Mouse (Mus musculus) intestine, embryonic 15.5 days (tissue): ENCODE data around the gene Clic5. TPM values are rescaled to one million over a fixed set of nuclear protein-coding genes. Genes with fewer than 3 reads are reported as not detected.
A peak's percentile ranks its signal among the peaks of the same experiment; 100 is the strongest.

ENCODE experiments used
- ATAC-seq: fragments of 200-750 bp; cut with Nextera tagmentation; 2 replicates; pipeline ENCODE4 v1.8.0; 2017; ENCODE audit warnings: moderate TSS enrichment, moderate library complexity
- H3K27ac ChIP-seq: fragments of 300-500 bp; sonication (generic); 2 replicates; pipeline ENCODE4 v1.5.1; 2015; ENCODE audit warnings: mild to moderate bottlenecking, inconsistent platforms
- H3K27me3 ChIP-seq: fragments of 300-500 bp; sonication (generic); replicated peaks from 2 replicates; pipeline ENCODE4 v1.6.1; 2015; ENCODE audit warnings: inconsistent platforms
- H3K36me3 ChIP-seq: fragments of 300-500 bp; sonication (generic); 2 replicates; pipeline ENCODE4 v1.6.1; 2015; ENCODE audit warnings: inconsistent platforms
- H3K4me1 ChIP-seq: fragments of 300-500 bp; sonication (generic); replicated peaks from 2 replicates; pipeline ENCODE4 v1.6.1; 2015; ENCODE audit warnings: inconsistent platforms
- H3K4me2 ChIP-seq: fragments of 300-500 bp; sonication (generic); replicated peaks from 2 replicates; pipeline ENCODE4 v1.6.1; 2015; ENCODE audit warnings: mild to moderate bottlenecking, inconsistent platforms
- H3K4me3 ChIP-seq: fragments of 300-500 bp; sonication (generic); replicated peaks from 2 replicates; pipeline ENCODE4 v1.5.1; 2015; ENCODE audit warnings: inconsistent platforms
- H3K9ac ChIP-seq: fragments of 300-500 bp; sonication (generic); 2 replicates; pipeline ENCODE4 v1.6.1; 2015; ENCODE audit warnings: inconsistent platforms
- H3K9me3 ChIP-seq: fragments of 300-500 bp; sonication (generic); 2 replicates; pipeline ENCODE4 v1.6.1; 2016; ENCODE audit warnings: inconsistent platforms
- WGBS: fragments of 180-500 bp; shearing (Covaris S2); methylation state at CpG from one replicate; pipeline ENCODE4 v1.1.7; 2015; 5-methylcytosine and 5-hydroxymethylcytosine counted together
- polyA plus RNA-seq: library from polyadenylated mRNA; unstranded; fragments of >200 nt; fragmentation: Nextera tagmentation; extraction: Ambion mirVana; gene quantifications from 2 replicates; pipeline ENCODE4 v1.2.1, GENCODE M21; 2015

Clic5 gene
- polyA plus RNA-seq, 1 experiment from 2014 or later: 20.0 TPM

DNA sequence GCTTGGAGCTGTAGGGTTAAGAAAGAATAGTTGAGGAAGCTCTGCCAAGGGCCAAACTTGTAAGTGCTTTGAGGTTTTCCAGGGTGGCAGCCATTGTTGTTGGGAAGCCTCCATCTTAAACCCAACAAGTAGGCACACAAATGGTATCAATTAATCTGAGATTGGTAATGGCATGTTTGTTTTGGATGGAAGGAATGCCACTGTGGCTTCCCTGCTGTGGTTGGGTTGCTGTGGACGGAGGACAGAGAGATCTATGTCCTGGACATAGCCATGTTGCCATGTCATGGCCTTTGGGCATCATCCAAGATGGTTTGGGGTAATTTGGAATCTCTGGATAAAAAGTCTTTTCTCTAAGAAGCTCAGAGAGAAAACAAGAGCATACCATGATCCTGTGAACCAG, 108.8 kb downstream of the Clic5 start:
- H3K4me2 ChIP-seq: no peak overlapping the region
- ATAC-seq: no peak
- H3K9me3 ChIP-seq: no peaks in the 10 kb centered on the region
- no peaks in the 10 kb centered on the region for H3K36me3 ChIP-seq
- H3K27me3 ChIP-seq: no peaks in the 10 kb centered on the region
- H3K4me1 ChIP-seq: peaks cover 11% of the 10 kb centered on the region; the same call in 1 of the 2 replicates
- no peak overlapping the region for H3K27ac ChIP-seq
- 80% methylated on average over 1 of the region's 1 CpGs for WGBS
- no peak overlapping the region for H3K9ac ChIP-seq
- no peak overlapping the region for H3K4me3 ChIP-seq

DNA sequence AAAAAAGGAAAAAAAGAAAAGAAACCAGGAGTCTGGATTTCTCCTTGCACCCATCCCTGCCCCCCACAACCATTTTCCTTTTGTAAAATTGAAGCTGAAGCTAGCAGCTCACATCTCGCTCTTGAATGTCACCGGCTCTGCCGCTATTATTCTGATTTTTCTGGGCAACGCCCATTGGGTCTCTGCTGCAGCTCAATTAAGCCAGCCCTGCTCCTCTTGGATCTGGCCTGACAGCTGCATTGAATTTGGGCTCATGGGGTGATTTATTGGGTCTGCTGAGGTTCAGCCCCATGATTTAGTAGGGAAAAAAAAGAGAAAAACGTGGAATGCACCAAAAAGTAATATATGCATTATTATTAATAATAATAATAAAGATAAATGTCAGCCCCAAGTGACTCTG, 111.9 kb downstream of the Clic5 start:
- Histone ChIP-seq H3K27ac (no peak overlapping the region), H3K4me2 (no peak overlapping the region)

DNA sequence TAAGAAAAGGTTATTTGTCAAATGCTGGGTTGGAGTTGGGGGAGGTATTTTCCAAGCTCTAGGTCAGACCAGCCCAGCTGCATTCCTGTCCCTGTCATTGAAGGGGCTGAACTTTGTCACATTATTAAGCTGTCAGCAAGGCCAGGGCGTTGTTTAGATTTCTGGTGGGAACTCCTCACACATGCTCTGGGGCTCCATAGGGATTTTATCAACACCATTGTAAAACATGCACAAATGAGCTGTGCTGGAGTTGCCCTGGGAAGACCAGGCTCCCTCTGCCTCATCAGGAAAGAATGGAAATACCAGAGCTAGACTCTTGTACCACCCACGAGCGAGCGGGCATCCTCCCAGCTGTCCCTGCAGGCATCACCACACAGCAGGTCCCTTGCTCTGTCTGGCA, 112.3 kb downstream of the Clic5 start:
- ATAC-seq: peak; percentile 87
- H3K4me3 ChIP-seq: no peak overlapping the region
- peak overlapping the region; percentile 32 for H3K4me2 ChIP-seq
- H3K36me3 ChIP-seq: no peaks in the 10 kb centered on the region
- WGBS: 21% methylated on average over 4 of the region's 4 CpGs
- peaks cover 11% of the 10 kb centered on the region; the same call in 1 of the 2 replicates for H3K4me1 ChIP-seq
- H3K9me3 ChIP-seq: no peaks in the 10 kb centered on the region
- peak overlapping the region; percentile 22; the same call in 1 of the 2 replicates for H3K27ac ChIP-seq
- H3K27me3 ChIP-seq: no peaks in the 10 kb centered on the region
- H3K9ac ChIP-seq: no peak overlapping the region

More for the DNA sequence above, 111.9 kb downstream of the Clic5 start:
- 23% methylated on average over 5 of the region's 5 CpGs for WGBS
- Histone ChIP-seq H3K9ac (no peak overlapping the region), H3K27me3 (no peaks in the 10 kb centered on the region), H3K4me3 (no peak overlapping the region), H3K4me1 (peaks cover 11% of the 10 kb centered on the region; the same call in 1 of the 2 replicates), H3K9me3 (no peaks in the 10 kb centered on the region), H3K36me3 (no peaks in the 10 kb centered on the region)
- no peak for ATAC-seq

DNA sequence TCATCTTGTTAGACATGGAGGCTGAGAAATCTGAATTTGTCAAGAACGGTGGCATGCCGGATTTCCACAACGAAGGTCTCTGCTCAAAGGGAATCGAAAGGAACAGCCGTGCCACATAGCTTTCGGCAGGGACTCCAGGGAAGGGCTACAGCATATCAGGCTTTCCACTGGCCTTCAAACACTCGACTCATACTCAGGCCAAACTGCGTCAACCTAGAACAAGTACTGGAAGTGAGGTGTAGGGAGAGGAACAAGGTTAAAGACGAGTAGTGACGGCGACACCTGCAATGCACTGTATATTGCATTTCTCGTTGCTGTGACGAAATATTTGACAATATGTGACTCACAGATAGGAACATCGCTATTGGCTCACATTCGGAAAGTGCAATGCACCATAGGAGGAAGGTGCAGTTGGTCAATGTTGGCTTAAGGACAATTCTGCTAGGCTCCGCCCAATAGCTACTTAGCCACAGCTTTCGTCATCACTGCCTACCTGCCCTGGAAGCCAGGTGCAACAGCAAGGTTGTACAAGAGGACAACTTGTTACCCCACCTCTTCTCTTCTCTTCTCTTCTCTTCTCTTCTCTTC, 112.9 kb downstream of the Clic5 start:
- peak overlapping the region; percentile 22; the same call in 1 of the 2 replicates for H3K27ac ChIP-seq
- 64% methylated on average over 17 of the region's 17 CpGs for WGBS
- H3K4me3 ChIP-seq: no peak overlapping the region

DNA sequence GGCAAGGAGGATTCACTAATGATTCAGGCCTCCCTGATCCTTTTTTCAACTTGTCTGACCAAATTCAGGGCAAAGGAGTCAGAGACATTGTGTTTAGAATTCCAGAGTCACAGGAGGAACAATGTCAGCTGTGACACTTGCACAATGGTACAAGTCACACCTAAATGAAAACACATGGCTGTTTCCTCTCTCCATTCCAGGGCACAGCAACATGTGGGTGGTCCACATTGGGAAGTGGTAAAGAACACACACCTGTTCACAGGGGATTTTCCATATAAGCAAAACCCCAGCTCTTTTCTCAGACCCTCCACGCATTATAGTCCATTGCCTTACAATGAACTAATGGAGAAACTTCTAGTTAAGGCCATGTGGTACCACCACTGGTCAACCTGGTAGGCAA, 115.7 kb downstream of the Clic5 start:
- Histone ChIP-seq H3K9me3 (no peaks in the 10 kb centered on the region), H3K4me3 (no peak overlapping the region), H3K4me1 (peaks cover 11% of the 10 kb centered on the region; the same call in 1 of the 2 replicates), H3K36me3 (no peaks in the 10 kb centered on the region), H3K27me3 (no peaks in the 10 kb centered on the region), H3K9ac (no peak overlapping the region), H3K27ac (no peak overlapping the region), H3K4me2 (no peak overlapping the region)
- ATAC-seq: no peak
- 100% methylated on average over 1 of the region's 1 CpGs for WGBS

More for the DNA sequence above, 112.9 kb downstream of the Clic5 start:
- ATAC-seq: peak; percentile 61
- no peaks in the 10 kb centered on the region for H3K36me3 ChIP-seq
- peak overlapping the region; percentile 32 for H3K4me2 ChIP-seq
- H3K4me1 ChIP-seq: peaks cover 11% of the 10 kb centered on the region; the same call in 1 of the 2 replicates
- H3K9ac ChIP-seq: no peak overlapping the region
- no peaks in the 10 kb centered on the region for H3K9me3 ChIP-seq
- no peaks in the 10 kb centered on the region for H3K27me3 ChIP-seq

DNA sequence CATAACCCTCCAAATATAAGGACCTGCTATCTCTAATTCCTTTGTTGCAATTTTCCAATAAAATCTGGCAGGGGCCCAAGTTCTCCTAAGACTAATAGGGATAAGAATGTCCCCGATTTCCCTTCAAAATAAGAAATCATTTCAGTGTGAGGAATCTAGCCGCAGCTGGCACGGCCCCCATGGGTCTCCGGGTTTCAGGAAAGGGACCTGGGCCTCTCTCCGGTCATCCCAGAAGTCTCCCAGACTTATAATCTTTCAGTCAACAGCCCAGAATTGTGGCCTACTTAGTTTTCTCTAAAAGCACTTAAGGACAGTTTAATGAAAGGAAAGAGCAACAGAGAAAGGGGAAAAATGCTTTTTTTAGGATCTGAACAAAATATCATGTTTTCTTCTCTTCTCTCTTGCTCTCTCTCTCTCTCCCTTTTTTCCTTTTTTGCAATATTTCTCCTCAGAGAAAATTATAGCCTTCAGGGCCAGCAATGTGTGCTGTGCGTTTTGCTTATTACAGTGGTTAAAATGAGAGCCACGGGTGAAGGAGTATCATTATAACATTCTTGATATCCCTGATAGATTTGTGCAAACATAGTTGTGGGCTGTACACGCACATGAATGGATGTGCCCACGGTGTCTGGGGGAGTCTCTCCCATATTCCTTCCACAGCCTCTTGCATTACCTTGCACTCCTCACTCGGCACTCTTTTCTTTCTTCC, 121.7 kb downstream of the Clic5 start:
- Histone ChIP-seq H3K4me3 (no peak overlapping the region), H3K9me3 (no peaks in the 10 kb centered on the region), H3K27ac (no peak overlapping the region), H3K4me2 (no peak overlapping the region), H3K9ac (no peak overlapping the region), H3K27me3 (no peaks in the 10 kb centered on the region), H3K4me1 (no peaks in the 10 kb centered on the region), H3K36me3 (no peaks in the 10 kb centered on the region)
- no peak for ATAC-seq
- 68% methylated on average over 10 of the region's 10 CpGs for WGBS

DNA sequence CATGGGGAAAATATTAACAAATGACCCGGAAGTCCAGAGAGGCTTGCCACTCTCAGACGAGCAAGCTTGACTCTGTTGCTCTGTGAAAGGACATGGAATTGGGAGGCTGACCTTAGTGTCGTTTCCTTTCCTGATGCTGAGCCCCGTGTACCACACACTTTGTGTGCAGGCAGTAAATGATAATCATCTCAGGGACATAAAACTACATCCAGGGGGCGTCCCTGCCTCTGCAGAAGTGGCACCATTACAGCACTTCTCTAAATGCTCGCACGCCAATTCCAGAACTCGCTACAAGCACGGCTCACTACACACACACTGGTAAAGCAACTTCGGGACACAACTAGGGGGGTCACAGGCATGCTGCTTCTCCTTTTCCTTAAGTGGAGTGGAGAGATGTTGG, 136.9 kb downstream of the Clic5 start:
- Histone ChIP-seq H3K36me3 (no peaks in the 10 kb centered on the region), H3K4me1 (peaks cover 3% of the 10 kb centered on the region; the same call in 1 of the 2 replicates), H3K9me3 (no peaks in the 10 kb centered on the region), H3K9ac (no peak overlapping the region), H3K27me3 (no peaks in the 10 kb centered on the region), H3K4me3 (no peak overlapping the region), H3K27ac (no peak overlapping the region), H3K4me2 (no peak overlapping the region)
- no peak for ATAC-seq
- 74% methylated on average over 10 of the region's 10 CpGs for WGBS

DNA sequence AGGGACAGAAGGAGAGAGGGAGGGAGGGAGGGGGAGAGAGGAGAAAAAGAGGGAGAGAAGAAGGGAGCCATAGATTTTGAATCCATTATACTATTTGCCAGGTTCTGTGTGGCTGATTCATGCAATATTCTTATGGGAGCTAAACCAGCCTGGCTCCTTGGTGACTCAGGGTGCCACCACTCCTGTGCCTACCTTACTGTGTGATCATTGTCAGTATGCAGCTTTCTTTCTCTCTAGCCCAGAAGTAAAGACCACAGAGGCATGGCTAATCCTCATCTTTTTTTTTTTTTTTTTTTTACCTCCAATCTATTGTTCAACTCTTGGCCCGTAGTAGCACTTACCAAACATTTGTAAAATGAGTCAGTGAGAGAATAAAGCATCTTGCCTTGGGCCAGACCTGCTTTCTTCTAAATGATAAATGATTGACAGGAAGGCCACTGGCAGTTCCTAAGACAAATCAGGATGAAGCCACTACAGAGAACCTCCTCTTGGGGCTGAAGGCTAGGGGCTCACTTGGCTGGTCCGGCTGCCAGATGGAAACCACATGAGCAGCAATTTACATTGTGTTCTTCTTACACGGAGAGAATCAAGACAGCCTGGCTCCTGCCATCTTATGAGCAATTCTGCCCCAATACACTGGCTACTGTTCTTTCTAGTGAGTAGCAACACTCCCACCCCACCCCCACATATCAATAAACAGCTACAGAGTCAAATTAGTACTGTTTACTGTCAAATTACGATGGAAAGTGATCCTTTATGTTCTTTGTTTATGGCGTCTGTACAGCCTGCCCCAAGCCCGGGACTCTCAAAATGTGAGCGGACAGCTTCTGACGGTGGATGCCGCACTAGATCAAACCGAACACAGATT, 139.1 kb downstream of the Clic5 start:
- 33% methylated on average over 10 of the region's 10 CpGs for WGBS
- ATAC-seq: no peak
- Histone ChIP-seq H3K4me1 (peaks cover 3% of the 10 kb centered on the region; the same call in 1 of the 2 replicates), H3K27me3 (no peaks in the 10 kb centered on the region), H3K36me3 (no peaks in the 10 kb centered on the region), H3K9ac (no peak overlapping the region), H3K4me3 (no peak overlapping the region), H3K9me3 (no peaks in the 10 kb centered on the region), H3K27ac (no peak overlapping the region), H3K4me2 (peak overlapping the region; percentile 44)

DNA sequence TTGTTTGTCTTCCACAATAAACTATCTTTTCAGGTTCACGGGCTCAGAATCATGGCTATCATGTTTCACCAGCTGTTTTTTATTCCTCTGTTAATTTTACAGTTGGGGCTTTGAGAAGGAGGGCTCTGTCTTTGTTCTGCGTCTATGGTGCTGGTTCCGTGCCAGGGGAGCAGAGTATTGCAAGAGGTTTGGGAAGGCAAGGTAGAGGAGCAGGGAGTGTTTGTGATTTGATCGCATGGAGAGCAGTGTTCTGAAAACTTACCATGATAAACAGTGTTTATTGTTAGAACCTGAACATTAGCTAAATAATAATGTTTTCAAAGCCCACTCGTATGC, 139.7 kb downstream of the Clic5 start:
- no peak overlapping the region for H3K27ac ChIP-seq
- WGBS: 46% methylated on average over 5 of the region's 5 CpGs
- no peaks in the 10 kb centered on the region for H3K36me3 ChIP-seq
- H3K9me3 ChIP-seq: no peaks in the 10 kb centered on the region
- no peak for ATAC-seq
- H3K4me1 ChIP-seq: peaks cover 3% of the 10 kb centered on the region; the same call in 1 of the 2 replicates
- H3K4me2 ChIP-seq: peak overlapping the region; percentile 44
- no peak overlapping the region for H3K9ac ChIP-seq
- H3K4me3 ChIP-seq: no peak overlapping the region
- no peaks in the 10 kb centered on the region for H3K27me3 ChIP-seq

Other genes starting within 250 kb of the Clic5 start
- 31.0 and 37.6 TPM in 2 replicates for gene Enpp5, start 109.8 kb upstream of the Clic5 start, polyA plus RNA-seq
- 5.4 and 5.6 TPM in 2 replicates for gene Enpp4, start 82.8 kb upstream of the Clic5 start, polyA plus RNA-seq